Mouse (Mus musculus): Measurements from ENCODE around the gene Klhl3. TPM values are rescaled to one million over a fixed set of nuclear protein-coding genes. Genes with fewer than 3 reads are reported as not detected.

Gene Klhl3
- polyA plus RNA-seq, 1 experiment from 2014 or later = 0.91 TPM

DNA sequence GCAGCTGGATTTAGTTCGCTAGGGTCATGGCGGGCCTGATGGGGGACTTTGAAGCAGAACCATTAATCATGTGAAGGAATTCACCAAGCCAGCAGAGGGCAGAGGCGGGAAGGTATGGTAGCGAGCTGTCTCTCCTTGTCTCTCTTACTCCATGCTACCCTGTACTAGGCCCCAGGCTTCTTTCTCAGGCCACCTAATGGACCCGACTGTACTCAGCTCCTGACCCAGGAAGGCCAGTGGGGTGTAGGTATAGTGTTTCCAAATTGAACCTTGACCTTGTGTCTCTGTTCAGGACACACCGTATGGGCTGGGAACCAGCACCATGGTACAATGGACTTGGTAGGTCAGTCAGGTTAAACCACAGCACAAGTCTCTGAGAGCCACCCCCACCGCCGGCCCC is 129.2 kb downstream of the Klhl3 start:
- 0 out of 2 replicates have a peak, but pooled peaks cover 11% of the 10 kb centered on the region for H3K4me1 ChIP-seq (replicated peaks)
- ATAC-seq (ENCODE audit: low read depth) = peak; percentile 23; the same call in 1 of the 2 replicates
- H3K27me3 ChIP-seq = no peaks in the 10 kb centered on the region
- H3K27ac ChIP-seq = no peak overlapping the region
- H3K9ac ChIP-seq = no peak overlapping the region
- no peaks in the 10 kb centered on the region for H3K9me3 ChIP-seq (replicated peaks)
- H3K36me3 ChIP-seq = no peaks in the 10 kb centered on the region
- no peak overlapping the region for H3K4me2 ChIP-seq
- DNase-seq = no peak
- H3K4me3 ChIP-seq (replicated peaks) = no peak overlapping the region
- 51% methylated on average over 8 of the region's 8 CpGs for WGBS (ENCODE audit: insufficient replicate concordance)

DNA sequence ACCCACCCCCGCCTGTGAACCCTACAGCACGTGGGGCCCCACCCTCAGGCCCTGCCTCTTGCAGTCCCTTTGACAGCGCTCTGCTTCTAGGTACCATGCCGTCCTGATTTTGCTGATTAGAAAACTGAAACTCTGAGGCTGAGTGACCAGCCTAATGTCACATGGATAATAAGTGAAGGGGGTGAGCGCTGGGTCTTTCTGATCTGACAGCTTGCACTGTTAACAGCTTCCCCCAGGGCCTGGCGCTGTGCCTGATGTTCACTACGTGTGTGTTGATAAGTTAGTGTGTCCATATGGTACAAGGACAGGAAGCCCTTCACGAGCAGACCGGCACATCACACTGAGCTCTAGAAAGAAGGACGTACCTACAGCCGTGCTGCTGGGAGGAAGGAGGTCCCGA is 130.1 kb downstream of the Klhl3 start:
- no peaks in the 10 kb centered on the region for H3K27me3 ChIP-seq
- H3K4me1 ChIP-seq (replicated peaks) = 0 out of 2 replicates have a peak, but pooled peaks cover 11% of the 10 kb centered on the region
- no peaks in the 10 kb centered on the region for H3K36me3 ChIP-seq
- no peak overlapping the region for H3K4me3 ChIP-seq (replicated peaks)
- H3K9ac ChIP-seq = no peak overlapping the region
- no peak overlapping the region for H3K4me2 ChIP-seq
- ATAC-seq (ENCODE audit: low read depth) (no peak), DNase-seq (no peak)
- no peaks in the 10 kb centered on the region for H3K9me3 ChIP-seq (replicated peaks)
- 36% methylated on average over 12 of the region's 12 CpGs for WGBS (ENCODE audit: insufficient replicate concordance)
- H3K27ac ChIP-seq = no peak overlapping the region

- H3K27me3 ChIP-seq = no peaks in the 10 kb centered on the region
- DNase-seq (no peak), ATAC-seq (ENCODE audit: low read depth) (no peak)
- 46% methylated on average over 11 of the region's 11 CpGs for WGBS (ENCODE audit: insufficient replicate concordance)
- H3K9me3 ChIP-seq (replicated peaks) = no peaks in the 10 kb centered on the region
- no peaks in the 10 kb centered on the region for H3K36me3 ChIP-seq
- no peak overlapping the region for H3K9ac ChIP-seq
- no peak overlapping the region for H3K27ac ChIP-seq
- 0 out of 2 replicates have a peak, but pooled peaks cover 11% of the 10 kb centered on the region for H3K4me1 ChIP-seq (replicated peaks)
- no peak overlapping the region for H3K4me2 ChIP-seq
- no peak overlapping the region for H3K4me3 ChIP-seq (replicated peaks)
Measured at GRCm38 (mm10) chr13:57982904-57983303, 130.5 kb downstream of the Klhl3 start.

DNA sequence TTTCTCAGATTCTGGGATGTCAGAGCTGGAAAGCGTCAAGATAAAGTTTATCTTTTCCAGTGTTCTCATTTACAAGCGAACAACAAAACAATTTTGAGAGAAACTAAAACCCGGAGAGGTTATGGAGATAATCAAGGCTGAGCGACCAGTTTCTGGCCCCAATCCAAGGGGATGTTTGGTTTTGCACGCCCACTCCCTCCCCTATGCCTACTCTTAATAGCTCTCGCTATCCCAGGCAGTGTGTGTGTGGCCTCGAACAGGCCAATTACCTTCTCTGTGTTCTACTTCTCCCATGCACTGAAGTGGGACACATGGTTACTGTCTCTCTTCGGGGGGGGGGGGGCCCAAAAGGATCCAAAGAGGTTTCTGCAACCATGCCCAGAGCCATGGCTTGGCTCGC is 132.7 kb downstream of the Klhl3 start:
- Histone ChIP-seq H3K4me3 (replicated peaks) (no peak overlapping the region), H3K27ac (no peak overlapping the region), H3K4me2 (no peak overlapping the region), H3K36me3 (no peaks in the 10 kb centered on the region), H3K27me3 (no peaks in the 10 kb centered on the region), H3K9me3 (replicated peaks) (no peaks in the 10 kb centered on the region), H3K4me1 (replicated peaks) (0 out of 2 replicates have a peak, but pooled peaks cover 11% of the 10 kb centered on the region), H3K9ac (no peak overlapping the region)
- DNase-seq (no peak), ATAC-seq (ENCODE audit: low read depth) (no peak)
- WGBS (ENCODE audit: insufficient replicate concordance) = 47% methylated on average over 9 of the region's 9 CpGs

- H3K9me3 ChIP-seq (replicated peaks) = no peaks in the 10 kb centered on the region
- no peak overlapping the region for H3K4me3 ChIP-seq (replicated peaks)
- 0 out of 2 replicates have a peak, but pooled peaks cover 11% of the 10 kb centered on the region for H3K4me1 ChIP-seq (replicated peaks)
- no peak overlapping the region for H3K27ac ChIP-seq
- no peak overlapping the region for H3K4me2 ChIP-seq
- no peaks in the 10 kb centered on the region for H3K36me3 ChIP-seq
- no peak for DNase-seq
- WGBS (ENCODE audit: insufficient replicate concordance) = 52% methylated on average over 2 of the region's 2 CpGs
- no peak overlapping the region for H3K9ac ChIP-seq
- H3K27me3 ChIP-seq = no peaks in the 10 kb centered on the region
- no peak for ATAC-seq (ENCODE audit: low read depth)
Measured at GRCm38 (mm10) chr13:57980071-57980470, 133.3 kb downstream of the Klhl3 start.

DNA sequence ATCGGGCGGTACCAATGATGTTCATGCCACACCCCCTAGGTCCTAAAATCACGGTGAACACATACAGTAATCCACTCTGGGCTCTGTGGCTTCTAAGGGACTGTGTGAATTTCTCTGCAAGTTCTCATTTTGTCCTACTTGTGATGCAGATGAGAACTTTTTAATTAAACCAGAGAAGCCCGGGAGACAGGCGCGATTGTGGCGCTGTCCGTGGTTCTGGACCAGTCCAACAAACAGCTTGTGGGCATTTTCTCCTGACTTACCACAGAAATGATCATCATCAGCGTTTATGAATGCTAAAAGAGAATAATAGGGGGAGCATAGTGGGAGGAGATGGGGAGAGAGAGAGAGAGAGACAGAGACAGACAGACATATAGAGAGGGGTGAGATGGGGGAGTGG is 134.5 kb downstream of the Klhl3 start:
- no peak for ATAC-seq (ENCODE audit: low read depth)
- no peak overlapping the region for H3K4me2 ChIP-seq
- H3K9me3 ChIP-seq (replicated peaks) = no peaks in the 10 kb centered on the region

GRCm38 (mm10) chr13:57977721-57978120 is 135.7 kb downstream of the Klhl3 start:
- no peaks in the 10 kb centered on the region for H3K27me3 ChIP-seq
- no peak overlapping the region for H3K9ac ChIP-seq
- H3K36me3 ChIP-seq = no peaks in the 10 kb centered on the region
- no peak for DNase-seq
- H3K4me3 ChIP-seq (replicated peaks) = no peak overlapping the region
- no peak for ATAC-seq (ENCODE audit: low read depth)
- H3K4me1 ChIP-seq (replicated peaks) = 0 out of 2 replicates have a peak, but pooled peaks cover 2% of the 10 kb centered on the region
- H3K27ac ChIP-seq = no peak overlapping the region
- no peak overlapping the region for H3K4me2 ChIP-seq
- no peaks in the 10 kb centered on the region for H3K9me3 ChIP-seq (replicated peaks)
- WGBS (ENCODE audit: insufficient replicate concordance) = 71% methylated on average over 6 of the region's 6 CpGs

More for the DNA sequence above, 134.5 kb downstream of the Klhl3 start:
- Histone ChIP-seq H3K4me1 (replicated peaks) (0 out of 2 replicates have a peak, but pooled peaks cover 8% of the 10 kb centered on the region), H3K9ac (no peak overlapping the region), H3K27ac (no peak overlapping the region), H3K4me3 (replicated peaks) (no peak overlapping the region), H3K27me3 (no peaks in the 10 kb centered on the region), H3K36me3 (no peaks in the 10 kb centered on the region)
- WGBS (ENCODE audit: insufficient replicate concordance) = 24% methylated on average over 9 of the region's 9 CpGs
- DNase-seq = no peak

- H3K4me3 ChIP-seq (replicated peaks) = no peak overlapping the region
- DNase-seq (no peak), ATAC-seq (ENCODE audit: low read depth) (no peak)
- no peaks in the 10 kb centered on the region for H3K36me3 ChIP-seq
- H3K4me2 ChIP-seq = no peak overlapping the region
- no peaks in the 10 kb centered on the region for H3K9me3 ChIP-seq (replicated peaks)
- 67% methylated on average over 6 of the region's 6 CpGs for WGBS (ENCODE audit: insufficient replicate concordance)
- no peaks in the 10 kb centered on the region for H3K27me3 ChIP-seq
- no peaks in the 10 kb centered on the region for H3K4me1 ChIP-seq (replicated peaks)
- no peak overlapping the region for H3K9ac ChIP-seq
- no peak overlapping the region for H3K27ac ChIP-seq
Measured at GRCm38 (mm10) chr13:57965658-57966057, 147.7 kb downstream of the Klhl3 start.

DNA sequence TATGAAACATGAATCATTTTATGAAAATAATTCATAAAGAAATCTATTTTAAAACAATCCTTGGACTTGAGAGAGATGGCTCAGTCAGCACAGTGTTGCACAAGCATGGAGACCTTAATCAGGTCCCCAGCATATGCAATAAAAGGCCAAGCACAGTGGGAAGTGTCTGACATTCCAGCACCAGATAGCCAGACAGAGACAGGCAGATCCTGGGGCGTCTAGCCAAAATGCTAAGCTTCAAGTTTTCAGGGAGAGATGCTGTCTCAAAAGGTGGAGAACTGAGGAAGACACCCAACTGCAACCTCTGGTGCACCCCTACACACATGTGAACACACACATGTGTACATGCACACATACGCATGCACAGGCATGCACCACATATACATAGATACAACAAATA is 153.1 kb downstream of the Klhl3 start:
- no peak overlapping the region for H3K27ac ChIP-seq
- H3K4me1 ChIP-seq (replicated peaks) = no peaks in the 10 kb centered on the region
- no peak overlapping the region for H3K4me2 ChIP-seq
- no peaks in the 10 kb centered on the region for H3K9me3 ChIP-seq (replicated peaks)
- no peak for ATAC-seq (ENCODE audit: low read depth)
- no peak overlapping the region for H3K4me3 ChIP-seq (replicated peaks)
- DNase-seq = no peak
- 50% methylated on average over 2 of the region's 2 CpGs for WGBS (ENCODE audit: insufficient replicate concordance)
- H3K36me3 ChIP-seq = no peaks in the 10 kb centered on the region
- no peaks in the 10 kb centered on the region for H3K27me3 ChIP-seq
- H3K9ac ChIP-seq = no peak overlapping the region

DNA sequence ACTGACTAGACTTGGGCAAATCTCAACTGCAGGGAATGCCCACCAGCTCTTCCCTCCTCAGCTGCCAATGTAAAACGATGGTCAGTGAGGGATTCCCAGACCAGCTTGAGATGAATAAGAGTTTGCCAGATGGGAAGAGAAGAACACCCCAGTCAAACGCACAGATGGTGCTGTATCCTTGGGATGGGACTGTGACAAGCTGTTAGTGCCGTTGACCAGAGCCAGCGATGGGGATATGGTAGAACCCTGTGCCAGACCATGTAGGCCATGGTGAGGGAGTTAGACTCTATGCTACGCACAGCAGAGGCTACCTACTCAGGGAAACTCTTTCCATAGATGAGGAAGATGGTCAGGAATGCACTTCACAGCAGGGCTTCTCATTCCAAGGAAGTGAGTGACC is 153.6 kb downstream of the Klhl3 start:
- DNase-seq (no peak), ATAC-seq (ENCODE audit: low read depth) (no peak)
- H3K9ac ChIP-seq = no peak overlapping the region
- H3K9me3 ChIP-seq (replicated peaks) = no peaks in the 10 kb centered on the region
- WGBS (ENCODE audit: insufficient replicate concordance) = 61% methylated on average over 5 of the region's 5 CpGs
- H3K4me1 ChIP-seq (replicated peaks) = no peaks in the 10 kb centered on the region
- H3K4me2 ChIP-seq = no peak overlapping the region
- H3K36me3 ChIP-seq = no peaks in the 10 kb centered on the region
- H3K4me3 ChIP-seq (replicated peaks) = no peak overlapping the region
- H3K27me3 ChIP-seq = no peaks in the 10 kb centered on the region
- H3K27ac ChIP-seq = no peak overlapping the region
